Mouse (Mus musculus) CH12.LX (cell line): ENCODE data around the gene Plk1. TPM values are rescaled to one million over a fixed set of nuclear protein-coding genes. Genes with fewer than 3 reads are reported as not detected.

Source experiments
- DNase-seq: peaks from one replicate; pipeline ENCODE4 v3.0.0-alpha.2; 2013; ENCODE audit errors: extremely low read depth
- H3K27ac ChIP-seq: 2 replicates; pipeline ENCODE4 v1.5.1; 2012; ENCODE audit warnings: low read depth, mild to moderate bottlenecking, control low read depth, moderate library complexity; ENCODE audit not compliant: insufficient read depth
- H3K27me3 ChIP-seq: replicated peaks from 2 replicates; pipeline ENCODE3; 2012; ENCODE audit warnings: inconsistent platforms
- H3K36me3 ChIP-seq, 2 experiments: replicated peaks in 1 of 2; 2 replicates each; pipeline versions ENCODE3 to v1.6.1; 2012; ENCODE audit warnings: inconsistent platforms in 1 of 2, low read length in 1 of 2, mild to moderate bottlenecking in 1 of 2, mixed read lengths in 1 of 2, moderate library complexity in 1 of 2; ENCODE audit not compliant: control insufficient read depth in 1 of 2, insufficient read depth in 1 of 2
- H3K4me1 ChIP-seq, 2 experiments: 2 replicates each; pipeline ENCODE4 v1.6.1; 2012; ENCODE audit warnings: inconsistent platforms in 1 of 2, moderate library complexity in 1 of 2; ENCODE audit not compliant: insufficient read depth in 2 of 2, control insufficient read depth in 1 of 2
- H3K4me2 ChIP-seq: 2 replicates; pipeline ENCODE4 v1.6.1; 2012; ENCODE audit warnings: low read depth, mild to moderate bottlenecking, control low read depth; ENCODE audit not compliant: poor library complexity, insufficient read depth, severe bottlenecking
- H3K4me3 ChIP-seq, 3 experiments: fragments of 150-350 bp in 1 of 3; sonication (generic) in 1 of 3; replicated peaks in 1 of 3; 2 replicates each; pipeline versions ENCODE3 to v1.5.1; 2011 to 2012; ENCODE audit warnings: low read depth in 2 of 3, low read length in 2 of 3, mild to moderate bottlenecking in 2 of 3, moderate library complexity in 2 of 3, control low read depth in 1 of 3, improper control_type of control experiment in 1 of 3, inconsistent platforms in 1 of 3, mixed read lengths in 1 of 3; ENCODE audit not compliant: poor library complexity in 1 of 3
- H3K79me2 ChIP-seq: replicated peaks from 2 replicates; pipeline ENCODE4 v1.6.1; 2012; ENCODE audit warnings: mild to moderate bottlenecking, moderate library complexity; ENCODE audit not compliant: control insufficient read depth, poor library complexity, insufficient read depth, severe bottlenecking; ENCODE audit errors: extremely low read depth
- H3K9ac ChIP-seq: 2 replicates; pipeline ENCODE4 v1.6.1; 2012; ENCODE audit warnings: low read depth, mild to moderate bottlenecking, control low read depth, moderate library complexity; ENCODE audit not compliant: insufficient read depth
- H3K9me3 ChIP-seq: replicated peaks from 2 replicates; pipeline ENCODE3; 2012; ENCODE audit warnings: low read length, inconsistent platforms, mixed read lengths
- BHLHE40 ChIP-seq: IDR thresholded peaks from 2 replicates; pipeline ENCODE4 v1.6.1; 2011; ENCODE audit warnings: mild to moderate bottlenecking, low read depth, low read length, improper control_type of control experiment
- CHD1 ChIP-seq: IDR thresholded peaks from 2 replicates; pipeline ENCODE4 v1.6.1; 2012; ENCODE audit warnings: low read depth, low read length, improper control_type of control experiment, inconsistent platforms
- CHD2 ChIP-seq: IDR thresholded peaks from 2 replicates; pipeline ENCODE4 v1.6.1; 2011; ENCODE audit warnings: low read length, improper control_type of control experiment
- EP300 ChIP-seq: IDR thresholded peaks from 2 replicates; pipeline ENCODE4 v1.6.1; 2011; ENCODE audit warnings: low read length, improper control_type of control experiment
- GABPA ChIP-seq: IDR thresholded peaks from 2 replicates; pipeline ENCODE4 v1.6.1; 2012; ENCODE audit warnings: low read depth, low read length, improper control_type of control experiment, inconsistent platforms; ENCODE audit not compliant: insufficient replicate concordance
- HCFC1 ChIP-seq: IDR thresholded peaks from 2 replicates; pipeline ENCODE4 v1.6.1; 2012; ENCODE audit warnings: low read depth, mild to moderate bottlenecking, inconsistent platforms, low read length, improper control_type of control experiment
- IRF4 ChIP-seq: IDR thresholded peaks from 2 replicates; pipeline ENCODE4 v1.6.1; 2014; ENCODE audit warnings: low read depth, mild to moderate bottlenecking, inconsistent platforms, low read length, improper control_type of control experiment
- JUN ChIP-seq: IDR thresholded peaks from 2 replicates; pipeline ENCODE4 v1.6.1; 2011; ENCODE audit warnings: low read depth, mild to moderate bottlenecking, low read length, improper control_type of control experiment, moderate library complexity; ENCODE audit not compliant: insufficient read depth
- KAT2A ChIP-seq: IDR thresholded peaks from 2 replicates; pipeline ENCODE4 v1.6.1; 2012; ENCODE audit warnings: low read length, improper control_type of control experiment, inconsistent platforms; ENCODE audit not compliant: insufficient replicate concordance
- MAFK ChIP-seq: IDR thresholded peaks from 2 replicates; pipeline ENCODE4 v1.6.1; 2011; ENCODE audit warnings: low read length, improper control_type of control experiment; ENCODE audit not compliant: insufficient replicate concordance
- MAX ChIP-seq: IDR thresholded peaks from 2 replicates; pipeline ENCODE4 v1.6.1; 2011; ENCODE audit warnings: low read length, improper control_type of control experiment
- MEF2A ChIP-seq: IDR thresholded peaks from 2 replicates; pipeline ENCODE4 v1.6.1; 2014; ENCODE audit warnings: low read depth, mild to moderate bottlenecking, inconsistent platforms, low read length, improper control_type of control experiment, borderline replicate concordance
- MYC ChIP-seq: IDR thresholded peaks from 2 replicates; pipeline ENCODE4 v1.6.1; 2011; ENCODE audit warnings: low read depth, mild to moderate bottlenecking, improper control_type of control experiment, low read length
- PAX5 ChIP-seq: IDR thresholded peaks from 2 replicates; pipeline ENCODE4 v1.6.1; 2012; ENCODE audit warnings: low read length, inconsistent platforms, mixed read lengths
- POLR2AphosphoS2 ChIP-seq: IDR thresholded peaks from 2 replicates; pipeline ENCODE4 v1.6.1; 2011; ENCODE audit warnings: low read depth, low read length, improper control_type of control experiment
- RCOR1 ChIP-seq: conservative IDR thresholded peaks from 2 replicates; pipeline ENCODE4 v1.6.1; 2012; ENCODE audit warnings: low read depth, mild to moderate bottlenecking, inconsistent platforms, low read length, improper control_type of control experiment
- TBP ChIP-seq: conservative IDR thresholded peaks from 2 replicates; pipeline ENCODE4 v1.6.1; 2011; ENCODE audit warnings: low read depth, low read length, improper control_type of control experiment
- TCF12 ChIP-seq: IDR thresholded peaks from 2 replicates; pipeline ENCODE4 v1.6.1; 2014; ENCODE audit warnings: low read depth, mild to moderate bottlenecking, inconsistent platforms, low read length, improper control_type of control experiment
- USF1 ChIP-seq: IDR thresholded peaks from 2 replicates; pipeline ENCODE4 v1.6.1; 2014; ENCODE audit warnings: low read depth, mild to moderate bottlenecking, inconsistent platforms, low read length, improper control_type of control experiment
- ZC3H11A ChIP-seq: IDR thresholded peaks from 2 replicates; pipeline ENCODE4 v1.6.1; 2012; ENCODE audit warnings: low read depth, mild to moderate bottlenecking, inconsistent platforms, low read length, improper control_type of control experiment
- ZKSCAN1 ChIP-seq: IDR thresholded peaks from 2 replicates; pipeline ENCODE4 v1.6.1; 2012; ENCODE audit warnings: low read depth, inconsistent platforms, low read length, improper control_type of control experiment, borderline replicate concordance
- ZMIZ1 ChIP-seq: IDR thresholded peaks from 2 replicates; pipeline ENCODE4 v1.6.1; 2012; ENCODE audit warnings: low read depth, mild to moderate bottlenecking, inconsistent platforms, low read length, improper control_type of control experiment
- ZNF384 ChIP-seq: IDR thresholded peaks from 2 replicates; pipeline ENCODE4 v1.6.1; 2012; ENCODE audit warnings: low read depth, low read length, improper control_type of control experiment, inconsistent platforms
- dilution Hi-C: fragments of 300-500 bp; cut with MboI; formaldehyde crosslinking; loops from 2 replicates; pipeline ENCODE4 v1.14.3; 2020; ENCODE audit warnings: low sequenced_read_pairs; ENCODE audit not compliant: extremely low pct_unique_long_range_greater_than_20kb, extremely low pct_ligation_motif_present
- in situ Hi-C: fragments of 300-500 bp; cut with MboI; formaldehyde crosslinking; loops from 3 replicates; pipeline ENCODE4 v1.14.3; 2019; ENCODE audit warnings: low sequenced_read_pairs, low pct_ligation_motif_present, low pct_unique_long_range_greater_than_20kb, mixed read lengths
- polyA plus RNA-seq: library from polyadenylated mRNA; unstranded; fragments of >175 nt; gene quantifications from 2 replicates; pipeline ENCODE4 v1.2.1, GENCODE M21; 2012; ENCODE audit warnings: low read depth; ENCODE audit not compliant: insufficient read length
- total RNA-seq, 2 experiments: library from RNA; depleted of rRNA; stranded (reverse); fragments of 300-350 nt in 1 of 2; fragments of >200 nt in 1 of 2; gene quantifications; 2 replicates each; pipeline ENCODE4 v1.2.3; 2012 to 2014

Gene Plk1
- total and polyA plus RNA-seq, 3 experiments = 30.4 to 144 (median 44.4) TPM

DNA sequence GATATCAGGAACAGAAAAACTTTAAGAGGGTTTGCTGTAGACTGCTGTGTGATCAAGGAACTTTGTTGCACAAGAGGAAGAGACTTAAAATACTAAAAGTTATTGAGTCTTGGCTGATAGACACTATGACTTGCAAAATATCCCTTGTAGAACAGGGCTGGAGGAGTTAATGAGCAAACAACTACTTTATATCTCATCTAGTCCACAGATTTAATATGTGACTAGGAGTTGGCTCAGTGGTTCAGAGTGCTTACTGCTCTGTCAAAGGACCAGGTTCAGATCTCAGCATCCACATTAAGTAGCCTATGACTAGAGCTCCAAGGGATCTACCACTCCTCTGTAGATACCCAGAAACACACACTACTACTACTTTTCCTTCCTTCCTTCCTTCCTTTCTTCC is 22.2 kb upstream of the Plk1 start:
- Histone ChIP-seq H3K9me3 (no peaks in the 10 kb centered on the region), H3K36me3 (peaks cover 54 to 70% of the 10 kb centered on the region in 2 experiments), H3K4me1 (peaks cover 0 to 24% of the 10 kb centered on the region in 2 experiments; a peak in 3 of 4 replicates), H3K27ac (no peak overlapping the region), H3K27me3 (no peaks in the 10 kb centered on the region), H3K9ac (no peak overlapping the region), H3K4me2 (no peak overlapping the region), H3K4me3 (no peak overlapping the region), H3K79me2 (peaks cover 17% of the 10 kb centered on the region)
- TF ChIP-seq MAFK (no peak), MYC (no peak), IRF4 (no peak), ZMIZ1 (no peak), HCFC1 (no peak), RCOR1 (no peak), JUN (no peak), ZKSCAN1 (no peak), EP300 (no peak), USF1 (no peak), POLR2AphosphoS2 (no peak), KAT2A (no peak), CHD1 (no peak), PAX5 (no peak), BHLHE40 (no peak), ZNF384 (no peak), CHD2 (no peak), TBP (no peak), MAX (no peak)
- dilution Hi-C loops = no loop called here
- in situ Hi-C loops = no loop called here
- no peak for DNase-seq

DNA sequence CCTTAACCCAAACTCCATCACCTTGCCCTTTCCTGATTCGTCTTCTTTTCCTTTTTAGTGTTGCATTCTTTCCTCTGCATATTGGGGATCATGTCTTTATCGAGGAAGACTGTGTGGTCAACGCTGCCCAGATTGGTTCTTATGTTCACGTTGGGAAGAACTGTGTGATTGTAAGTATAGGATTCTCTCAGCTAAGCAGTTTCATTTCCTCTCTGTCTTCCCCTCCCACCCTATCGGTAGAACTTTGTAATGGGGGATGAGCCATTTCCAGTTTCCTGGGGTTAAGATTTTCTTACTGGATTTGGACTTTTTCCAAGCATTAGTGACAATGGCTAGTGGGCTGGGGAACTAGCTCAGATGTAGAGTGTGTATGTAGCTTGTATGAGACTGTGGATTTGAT is 21.0 kb upstream of the Plk1 start:
- H3K4me2 ChIP-seq = no peak overlapping the region
- peaks cover 0 to 24% of the 10 kb centered on the region in 2 experiments; a peak in 3 of 4 replicates for H3K4me1 ChIP-seq
- no peak overlapping the region for H3K9ac ChIP-seq
- dilution Hi-C loops = no loop called here
- H3K4me3 ChIP-seq = no peak overlapping the region
- peaks cover 13% of the 10 kb centered on the region for H3K79me2 ChIP-seq
- TF ChIP-seq MEF2A (no peak), GABPA (no peak), ZC3H11A (no peak), IRF4 (peak; percentile 16; the same call in 1 of the 2 replicates), EP300 (peak; percentile 30; the same call in 1 of the 2 replicates), MAFK (no peak), TCF12 (no peak), MYC (no peak)
- TF ChIP-seq, all 38 proteins: peak for 2
- Histone ChIP-seq H3K27ac (no peak overlapping the region), H3K36me3 (peaks cover 60 to 81% of the 10 kb centered on the region in 2 experiments), H3K27me3 (no peaks in the 10 kb centered on the region), H3K9me3 (no peaks in the 10 kb centered on the region)
- in situ Hi-C loops = no loop called here
- DNase-seq = no peak
